Comparison of ENCODE assay signal across 13 mouse cellular contexts in genomic region chr14:11422306-11422705, GRCm38 (mm10).
DNase-seq lines count a peak whose midpoint lies in the region.
"Had no signal": no experiment of that assay in that cellular context is flagged by ENCODE, and none has a peak within 500 bp of the region (broad histone marks: within the 10 kb centered on the region; RNA-seq: fewer than 3 reads in every experiment).

No protein-coding gene starts in this region.

- DNase-seq in gastrocnemius, postnatal 10 days: peak; percentile 9
- DNase-seq in gastrocnemius, adult 18-20 months (ENCODE audit: low spot score): no peak
- peak; percentile 6 to 9 for DNase-seq in heart, postnatal 36 days
- DNase-seq in heart, adult 9 months (ENCODE audit: low spot score in 2 of 2): no peak
- peak; percentile 63 for DNase-seq in testis, postnatal 14 days (ENCODE audit: low spot score)
- DNase-seq in layer of hippocampus, postnatal 14 days (ENCODE audit: low spot score in 2 of 2): no peak
- DNase-seq: adrenal gland, adult 2 months; cerebellum, adult 18-20 months; cerebellum, adult 9-10 months; cerebellum, postnatal 36 days; embryo, embryonic 11 days; gastrocnemius, postnatal 14 days; kidney, adult 18-20 months had no signal

- intact Hi-C loops in heart, postnatal 36 days (cut with DNase I): no loop called here

Comparison
In these comparisons a context has a peak if more than half of its experiments do, and no peak if none do; other contexts are left out.
1. DNase-seq: peak in gastrocnemius, postnatal 10 days (single experiment), heart, postnatal 36 days (2 of 2) and testis, postnatal 14 days (single experiment); none in gastrocnemius, adult 18-20 months (single experiment), heart, adult 9 months (0 of 2) and layer of hippocampus, postnatal 14 days (0 of 2).